Mouse (Mus musculus) embryonic fibroblast, embryonic 13.5 days (primary cell): ENCODE measurements around the gene Nudt13.

ENCODE experiments used
- CTCF ChIP-seq: IDR thresholded peaks from 2 replicates; pipeline ENCODE4 v1.5.1; 2011; ENCODE audit warnings: mild to moderate bottlenecking, control low read depth, low read length, moderate library complexity, borderline replicate concordance; ENCODE audit not compliant: insufficient read depth
- POLR2A ChIP-seq: IDR thresholded peaks from 2 replicates; pipeline ENCODE4 v1.6.1; 2011; ENCODE audit warnings: low read depth, mild to moderate bottlenecking, control low read depth, low read length, moderate library complexity

- peak; percentile 97 for TF ChIP-seq CTCF
- TF ChIP-seq POLR2A, result no peak
Measured at GRCm38 (mm10) chr14:20258185-20259113, 36.0 kb upstream of the Nudt13 start.
